Mouse (Mus musculus) neural tube, embryonic 15.5 days (tissue): Measurements from ENCODE around the gene Ifrd1. TPM values are rescaled to one million over a fixed set of nuclear protein-coding genes. Genes with fewer than 3 reads are reported as not detected.

Experiments used
- ATAC-seq: fragments of 200-750 bp; cut with Nextera tagmentation; 2 replicates; pipeline ENCODE4 v1.8.0; 2017; ENCODE audit warnings: mild to moderate bottlenecking, moderate TSS enrichment, moderate library complexity; ENCODE audit not compliant: low FRiP score
- H3K27ac ChIP-seq: fragments of 300-500 bp; sonication (generic); replicated peaks from 2 replicates; pipeline ENCODE4 v1.5.1; 2015; ENCODE audit warnings: mild to moderate bottlenecking, inconsistent platforms
- H3K27me3 ChIP-seq: fragments of 300-500 bp; sonication (generic); replicated peaks from 2 replicates; pipeline ENCODE4 v1.6.1; 2015; ENCODE audit warnings: inconsistent platforms
- H3K36me3 ChIP-seq: fragments of 300-500 bp; sonication (generic); 2 replicates; pipeline ENCODE4 v1.6.1; 2015; ENCODE audit warnings: inconsistent platforms
- H3K4me1 ChIP-seq: fragments of 300-500 bp; sonication (generic); 2 replicates; pipeline ENCODE4 v1.6.1; 2015; ENCODE audit warnings: inconsistent platforms
- H3K4me2 ChIP-seq: fragments of 300-500 bp; sonication (generic); 2 replicates; pipeline ENCODE4 v1.6.1; 2015; ENCODE audit warnings: inconsistent platforms, mild to moderate bottlenecking, moderate library complexity
- H3K4me3 ChIP-seq: fragments of 300-500 bp; sonication (generic); replicated peaks from 2 replicates; pipeline ENCODE4 v1.5.1; 2015; ENCODE audit warnings: mild to moderate bottlenecking, inconsistent platforms
- H3K9ac ChIP-seq: fragments of 300-500 bp; sonication (generic); replicated peaks from 2 replicates; pipeline ENCODE4 v1.6.1; 2015; ENCODE audit warnings: mild to moderate bottlenecking, inconsistent platforms
- H3K9me3 ChIP-seq: fragments of 300-500 bp; sonication (generic); replicated peaks from 2 replicates; pipeline ENCODE4 v1.6.1; 2016; ENCODE audit warnings: inconsistent platforms
- WGBS: fragments of 180-500 bp; shearing (Covaris S2); methylation state at CpG from one replicate; pipeline ENCODE4 v1.1.7; 2015; ENCODE audit warnings: mixed read lengths; 5-methylcytosine and 5-hydroxymethylcytosine counted together
- polyA plus RNA-seq: library from polyadenylated mRNA; unstranded; fragments of >200 nt; fragmentation: Nextera tagmentation; extraction: Ambion mirVana; gene quantifications from 2 replicates; pipeline ENCODE4 v1.2.1, GENCODE M21; 2015

Gene Ifrd1
- 140 and 145 TPM in 2 replicates for polyA plus RNA-seq

- Histone ChIP-seq H3K27ac (no peak within 1 kb of the TSS), H3K4me2 (no peak within 1 kb of the TSS), H3K9me3 (no peaks in the 10 kb centered on the region), H3K27me3 (no peaks in the 10 kb centered on the region), H3K4me1 (peaks cover 8% of the 10 kb centered on the region; the same call in 1 of the 2 replicates), H3K9ac (no peak within 1 kb of the TSS), H3K36me3 (no peaks in the 10 kb centered on the region), H3K4me3 (no peak within 1 kb of the TSS)
- 70% methylated on average over 5 of the region's 5 CpGs for WGBS
- no peak for ATAC-seq
These were observed at the start of gene Ifrd1 for GRCm38 (mm10) chr12:40248454-40249180. TSS of gene Ifrd1 (minus strand) at chr12:40248504.

GRCm38 (mm10) chr12:40286539-40286938, 38.2 kb upstream of the Ifrd1 start:
- Histone ChIP-seq H3K27ac (no peak overlapping the region), H3K9ac (no peak overlapping the region), H3K27me3 (no peaks in the 10 kb centered on the region), H3K4me3 (no peak overlapping the region), H3K4me2 (no peak overlapping the region), H3K36me3 (no peaks in the 10 kb centered on the region), H3K4me1 (no peaks in the 10 kb centered on the region), H3K9me3 (no peaks in the 10 kb centered on the region)
- WGBS: 82% methylated on average over 4 of the region's 4 CpGs
- ATAC-seq: no peak

GRCm38 (mm10) chr12:40280596-40281325, 32.5 kb upstream of the Ifrd1 start:
- H3K4me2 ChIP-seq: no peak overlapping the region
- H3K4me3 ChIP-seq: no peak overlapping the region
- WGBS: 85% methylated on average over 4 of the region's 4 CpGs
- H3K36me3 ChIP-seq: no peaks in the 10 kb centered on the region
- no peak overlapping the region for H3K27ac ChIP-seq
- H3K4me1 ChIP-seq: no peaks in the 10 kb centered on the region
- H3K9me3 ChIP-seq: no peaks in the 10 kb centered on the region
- H3K27me3 ChIP-seq: no peaks in the 10 kb centered on the region
- H3K9ac ChIP-seq: no peak overlapping the region
- ATAC-seq: no peak

GRCm38 (mm10) chr12:40277581-40277980, 29.3 kb upstream of the Ifrd1 start:
- Histone ChIP-seq H3K9me3 (no peaks in the 10 kb centered on the region), H3K36me3 (no peaks in the 10 kb centered on the region), H3K4me2 (no peak overlapping the region), H3K9ac (no peak overlapping the region), H3K4me1 (no peaks in the 10 kb centered on the region), H3K4me3 (no peak overlapping the region), H3K27me3 (no peaks in the 10 kb centered on the region), H3K27ac (no peak overlapping the region)
- no peak for ATAC-seq
- WGBS: 92% methylated on average over 3 of the region's 3 CpGs

GRCm38 (mm10) chr12:40274931-40275330, 26.6 kb upstream of the Ifrd1 start:
- no peak overlapping the region for H3K4me3 ChIP-seq
- H3K4me2 ChIP-seq: no peak overlapping the region
- no peak overlapping the region for H3K9ac ChIP-seq
- H3K36me3 ChIP-seq: no peaks in the 10 kb centered on the region
- no peaks in the 10 kb centered on the region for H3K27me3 ChIP-seq
- H3K27ac ChIP-seq: no peak overlapping the region
- no peaks in the 10 kb centered on the region for H3K4me1 ChIP-seq
- no peak for ATAC-seq
- no peaks in the 10 kb centered on the region for H3K9me3 ChIP-seq

DNA sequence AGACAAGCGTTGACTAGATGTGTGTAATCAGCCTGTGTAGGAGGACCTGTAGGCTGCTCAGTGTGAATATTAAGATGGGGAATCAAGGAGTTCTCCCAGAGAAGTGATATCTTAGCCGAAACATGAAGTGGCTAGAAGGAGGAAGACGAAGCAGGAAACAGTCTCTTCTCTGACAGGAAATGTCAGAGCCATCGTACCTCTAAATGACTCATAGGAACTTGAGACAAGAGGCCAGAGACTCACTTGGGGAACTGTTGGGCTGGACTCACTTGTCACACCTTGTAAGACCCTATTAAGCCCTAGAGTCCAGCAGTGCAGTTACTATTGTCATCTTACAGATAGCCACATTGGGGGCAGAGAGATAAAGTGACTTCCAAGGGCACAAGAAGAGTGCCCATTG, 25.0 kb upstream of the Ifrd1 start:
- H3K4me3 ChIP-seq: no peak overlapping the region
- no peak overlapping the region for H3K4me2 ChIP-seq
- H3K4me1 ChIP-seq: no peaks in the 10 kb centered on the region
- no peaks in the 10 kb centered on the region for H3K36me3 ChIP-seq
- H3K9me3 ChIP-seq: no peaks in the 10 kb centered on the region
- no peak for ATAC-seq
- no peak overlapping the region for H3K27ac ChIP-seq
- no peak overlapping the region for H3K9ac ChIP-seq
- WGBS: 88% methylated on average over 4 of the region's 4 CpGs
- H3K27me3 ChIP-seq: no peaks in the 10 kb centered on the region

DNA sequence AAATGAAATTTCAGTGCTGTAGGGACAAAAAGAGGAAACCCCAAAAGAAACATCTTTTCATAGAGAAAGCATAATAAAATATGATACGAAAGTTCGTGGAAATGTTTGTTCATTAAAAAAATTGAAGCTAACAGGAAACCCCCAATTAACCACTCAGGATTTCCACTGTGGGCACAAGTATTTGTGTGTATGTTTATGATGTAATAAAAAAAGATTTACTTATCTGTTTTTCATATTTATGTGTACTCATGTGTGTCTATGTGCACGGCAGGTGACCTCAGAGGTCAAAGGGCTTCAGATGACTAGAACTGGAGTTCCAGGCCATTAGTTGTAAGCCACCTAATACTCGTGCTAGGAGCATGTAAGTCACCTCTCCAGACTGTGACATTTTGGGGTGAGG, 24.4 kb upstream of the Ifrd1 start:
- Histone ChIP-seq H3K27ac (no peak overlapping the region), H3K36me3 (no peaks in the 10 kb centered on the region), H3K4me3 (no peak overlapping the region), H3K4me1 (no peaks in the 10 kb centered on the region), H3K9ac (no peak overlapping the region), H3K9me3 (no peaks in the 10 kb centered on the region), H3K27me3 (no peaks in the 10 kb centered on the region), H3K4me2 (no peak overlapping the region)
- no peak for ATAC-seq
- WGBS: 77% methylated on average over 4 of the region's 4 CpGs

DNA sequence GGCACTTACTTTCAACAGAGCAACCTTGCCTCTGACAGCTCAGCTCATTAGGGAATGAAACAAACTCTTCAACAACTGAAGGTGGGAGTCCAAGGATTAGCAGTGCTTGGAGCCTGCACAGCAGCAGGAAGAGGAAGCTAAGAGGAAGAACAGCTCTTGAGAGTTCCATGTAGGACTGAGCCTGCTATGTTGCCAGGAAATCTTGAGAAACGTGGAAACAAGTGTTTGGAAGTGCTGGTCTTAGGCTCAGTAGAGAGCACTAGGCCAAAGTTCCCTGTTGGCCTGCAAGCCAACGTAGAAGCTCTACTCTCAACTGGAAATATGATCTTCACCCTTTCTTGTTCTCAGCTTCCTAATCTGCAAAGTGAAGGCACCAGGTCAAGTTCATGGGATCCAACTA, 20.0 kb upstream of the Ifrd1 start:
- Histone ChIP-seq H3K27me3 (no peaks in the 10 kb centered on the region), H3K9ac (no peak overlapping the region), H3K27ac (no peak overlapping the region), H3K36me3 (no peaks in the 10 kb centered on the region), H3K4me3 (no peak overlapping the region), H3K9me3 (no peaks in the 10 kb centered on the region), H3K4me2 (no peak overlapping the region), H3K4me1 (no peaks in the 10 kb centered on the region)
- 80% methylated on average over 2 of the region's 2 CpGs for WGBS
- ATAC-seq: no peak

GRCm38 (mm10) chr12:40263712-40264111, 15.4 kb upstream of the Ifrd1 start:
- Histone ChIP-seq H3K36me3 (no peaks in the 10 kb centered on the region), H3K9me3 (no peaks in the 10 kb centered on the region)
- no peak for ATAC-seq

DNA sequence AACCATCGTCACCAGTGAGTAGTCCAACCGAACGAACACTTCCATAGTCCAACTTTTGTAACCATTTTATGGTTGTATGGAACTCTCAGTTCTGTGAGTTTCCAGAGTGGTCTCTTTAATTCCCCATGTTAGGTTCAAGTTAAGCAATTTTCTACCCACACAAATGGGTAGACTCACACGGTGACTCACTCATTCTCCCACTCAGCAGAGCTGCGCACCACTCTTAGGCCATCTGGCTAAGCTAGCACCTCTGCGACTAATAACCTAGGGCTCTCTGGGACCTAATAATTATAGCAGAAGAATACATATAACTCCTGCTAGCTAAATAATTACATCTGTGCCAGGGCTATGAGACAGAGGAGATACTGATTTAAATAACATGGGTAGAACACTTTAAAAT, 14.7 kb upstream of the Ifrd1 start:
- no peak for ATAC-seq
- WGBS: 84% methylated on average over 6 of the region's 6 CpGs
- Histone ChIP-seq H3K9ac (no peak overlapping the region), H3K27me3 (no peaks in the 10 kb centered on the region), H3K4me3 (no peak overlapping the region), H3K9me3 (no peaks in the 10 kb centered on the region), H3K4me1 (no peaks in the 10 kb centered on the region), H3K27ac (no peak overlapping the region), H3K36me3 (no peaks in the 10 kb centered on the region), H3K4me2 (no peak overlapping the region)

More at GRCm38 (mm10) chr12:40263712-40264111, 15.4 kb upstream of the Ifrd1 start:
- H3K4me3 ChIP-seq: no peak overlapping the region
- 79% methylated on average over 4 of the region's 4 CpGs for WGBS
- no peaks in the 10 kb centered on the region for H3K27me3 ChIP-seq
- H3K9ac ChIP-seq: no peak overlapping the region
- no peak overlapping the region for H3K4me2 ChIP-seq
- H3K27ac ChIP-seq: no peak overlapping the region
- H3K4me1 ChIP-seq: no peaks in the 10 kb centered on the region

DNA sequence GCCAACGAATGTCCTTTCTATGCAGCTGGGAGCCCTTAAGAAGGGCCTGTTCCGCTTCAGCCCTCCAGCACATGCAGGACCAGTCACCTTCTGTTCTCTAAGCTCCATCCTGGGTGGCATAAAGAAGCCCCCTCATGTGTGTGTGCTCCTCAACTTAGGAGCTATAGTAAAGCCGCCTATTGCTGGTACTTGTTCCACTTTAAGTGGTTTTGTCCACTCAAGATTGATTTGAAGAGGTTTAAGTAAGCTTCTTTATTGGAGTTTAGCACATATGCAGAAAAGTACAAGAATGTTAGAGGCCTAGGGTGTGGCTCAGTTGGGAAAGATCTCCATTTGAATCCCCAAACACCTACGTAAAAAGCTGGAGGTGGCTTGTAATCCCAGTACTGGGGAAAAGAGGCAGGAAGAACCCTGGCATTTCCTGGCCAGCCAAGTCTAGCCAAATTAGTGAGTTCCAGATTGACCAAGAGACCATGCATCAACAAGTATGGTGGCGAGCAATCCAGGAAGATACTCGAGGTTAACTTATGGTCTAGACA, 10.2 kb upstream of the Ifrd1 start:
- H3K9me3 ChIP-seq: no peaks in the 10 kb centered on the region
- WGBS: 93% methylated on average over 6 of the region's 6 CpGs
- no peak overlapping the region for H3K4me3 ChIP-seq

GRCm38 (mm10) chr12:40257226-40257625, 8.9 kb upstream of the Ifrd1 start:
- H3K9ac ChIP-seq: no peak overlapping the region
- WGBS: 2% methylated on average over 8 of the region's 8 CpGs
- H3K4me3 ChIP-seq: no peak overlapping the region
- H3K4me2 ChIP-seq: no peak overlapping the region
- H3K9me3 ChIP-seq: no peaks in the 10 kb centered on the region
- no peaks in the 10 kb centered on the region for H3K36me3 ChIP-seq
- H3K27ac ChIP-seq: no peak overlapping the region
- peak; percentile 83; the same call in 1 of the 2 replicates for ATAC-seq
- no peaks in the 10 kb centered on the region for H3K4me1 ChIP-seq
- H3K27me3 ChIP-seq: no peaks in the 10 kb centered on the region

More for the DNA sequence above, 10.2 kb upstream of the Ifrd1 start:
- H3K36me3 ChIP-seq: no peaks in the 10 kb centered on the region
- no peak overlapping the region for H3K27ac ChIP-seq
- H3K27me3 ChIP-seq: no peaks in the 10 kb centered on the region
- ATAC-seq: no peak
- no peak overlapping the region for H3K9ac ChIP-seq
- no peak overlapping the region for H3K4me2 ChIP-seq
- no peaks in the 10 kb centered on the region for H3K4me1 ChIP-seq
